Mouse (Mus musculus) limb, embryonic 14.5 days (tissue): Measurements from ENCODE around the gene Timm44. TPM values are rescaled to one million over a fixed set of nuclear protein-coding genes. Genes with fewer than 3 reads are reported as not detected.
"Not testable (repeated sequence)": the region's sequence is repeated elsewhere in the genome, so short reads cannot be mapped to it uniquely, and the experiment has no call there.

ENCODE experiments used
- ATAC-seq: fragments of 200-750 bp; cut with Nextera tagmentation; 2 replicates; pipeline ENCODE4 v1.8.0; 2017; ENCODE audit warnings: low read depth, moderate number of reproducible peaks, moderate TSS enrichment; ENCODE audit not compliant: low FRiP score
- DNase-seq: peaks from one replicate; pipeline ENCODE4 v3.0.0-alpha.2; 2015; ENCODE audit warnings: low spot score
- H3K27ac ChIP-seq: fragments of 300-500 bp; sonication (generic); replicated peaks from 2 replicates; pipeline ENCODE4 v1.5.1; 2014; ENCODE audit warnings: low read depth, mild to moderate bottlenecking, low read length, moderate library complexity, mixed read lengths
- H3K27me3 ChIP-seq: fragments of 300-500 bp; sonication (generic); 2 replicates; pipeline ENCODE4 v1.6.1; 2014; ENCODE audit warnings: low read length, mixed read lengths; ENCODE audit not compliant: control insufficient read depth, insufficient read depth
- H3K36me3 ChIP-seq: fragments of 300-500 bp; sonication (generic); 2 replicates; pipeline ENCODE4 v1.6.1; 2014; ENCODE audit warnings: mild to moderate bottlenecking, low read length, moderate library complexity, mixed read lengths; ENCODE audit not compliant: control insufficient read depth, insufficient read depth
- H3K4me1 ChIP-seq: fragments of 300-500 bp; sonication (generic); 2 replicates; pipeline ENCODE4 v1.6.1; 2014; ENCODE audit warnings: antibody characterized with exemption, low read length, mixed read lengths; ENCODE audit not compliant: control insufficient read depth, insufficient read depth
- H3K4me2 ChIP-seq: fragments of 300-500 bp; sonication (generic); replicated peaks from 2 replicates; pipeline ENCODE4 v1.6.1; 2014; ENCODE audit warnings: low read depth, mild to moderate bottlenecking, low read length, moderate library complexity; ENCODE audit not compliant: severe bottlenecking
- H3K4me3 ChIP-seq: fragments of 300-500 bp; sonication (generic); replicated peaks from 2 replicates; pipeline ENCODE4 v1.5.1; 2014; ENCODE audit warnings: low read length
- H3K9ac ChIP-seq: fragments of 300-500 bp; sonication (generic); 2 replicates; pipeline ENCODE4 v1.6.1; 2014; ENCODE audit warnings: mild to moderate bottlenecking, low read depth, low read length, moderate library complexity; ENCODE audit not compliant: severe bottlenecking
- H3K9me3 ChIP-seq: fragments of 300-500 bp; sonication (generic); 2 replicates; pipeline ENCODE4 v1.6.1; 2016; ENCODE audit warnings: low read length; ENCODE audit not compliant: control insufficient read depth
- POLR2A ChIP-seq: fragments of 200-500 bp; IDR thresholded peaks from 2 replicates; pipeline ENCODE4 v1.8.0; 2012; ENCODE audit warnings: inconsistent platforms, mild to moderate bottlenecking, moderate library complexity, borderline replicate concordance; ENCODE audit not compliant: insufficient read depth, insufficient read length; ENCODE audit errors: extremely low read depth
- WGBS: fragments of 180-500 bp; shearing (Covaris S2); extraction: QIAGEN DNeasy Blood & Tissue Kit; methylation state at CpG from one replicate; pipeline ENCODE4 v1.1.7; 2014; 5-methylcytosine and 5-hydroxymethylcytosine counted together
- polyA plus RNA-seq, 2 experiments: library from polyadenylated mRNA; depleted of rRNA in 1 of 2; stranded (reverse) in 1 of 2; unstranded in 1 of 2; fragments of >200 nt; fragmentation: Nextera tagmentation in 1 of 2; extraction: Ambion mirVana in 1 of 2; gene quantifications; 2 replicates each; pipeline versions ENCODE4 v1.2.1 to v1.2.3; 2012 to 2014

Gene Timm44
- polyA plus RNA-seq, 2 experiments = 69.1 to 100 TPM

DNA sequence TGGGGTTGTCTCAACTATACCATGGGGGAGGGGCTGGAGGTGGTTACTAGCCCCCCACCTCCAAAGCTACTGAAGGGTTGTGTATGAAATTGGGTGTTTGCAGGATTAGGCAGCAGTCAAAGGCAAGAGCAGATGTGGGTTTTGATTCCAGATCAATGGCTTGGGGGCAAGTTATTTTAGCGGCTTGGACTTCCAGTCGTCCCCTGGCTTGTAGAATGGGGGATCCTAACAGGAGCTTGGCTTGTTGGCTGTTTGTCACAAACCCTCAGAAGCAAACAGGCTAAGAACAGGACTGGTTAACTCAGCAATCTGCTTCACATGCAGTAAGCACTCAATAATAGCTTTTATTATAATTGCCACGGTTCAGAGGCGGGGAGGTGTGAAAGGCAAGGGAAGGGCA lies 18.4 kb downstream of the Timm44 start:
- Histone ChIP-seq H3K9me3 (no peaks in the 10 kb centered on the region), H3K4me3 (0 out of 2 replicates have a peak overlapping the region, but pooled peaks have one; percentile 84), H3K4me2 (no peak overlapping the region), H3K27ac (no peak overlapping the region), H3K9ac (peak overlapping the region; percentile 78; the same call in 1 of the 2 replicates), H3K27me3 (no peaks in the 10 kb centered on the region), H3K36me3 (peaks cover 52% of the 10 kb centered on the region), H3K4me1 (peaks cover 21% of the 10 kb centered on the region)
- no peak for TF ChIP-seq POLR2A
- no peak for DNase-seq
- no peak for ATAC-seq
- 67% methylated on average over 4 of the region's 4 CpGs for WGBS

DNA sequence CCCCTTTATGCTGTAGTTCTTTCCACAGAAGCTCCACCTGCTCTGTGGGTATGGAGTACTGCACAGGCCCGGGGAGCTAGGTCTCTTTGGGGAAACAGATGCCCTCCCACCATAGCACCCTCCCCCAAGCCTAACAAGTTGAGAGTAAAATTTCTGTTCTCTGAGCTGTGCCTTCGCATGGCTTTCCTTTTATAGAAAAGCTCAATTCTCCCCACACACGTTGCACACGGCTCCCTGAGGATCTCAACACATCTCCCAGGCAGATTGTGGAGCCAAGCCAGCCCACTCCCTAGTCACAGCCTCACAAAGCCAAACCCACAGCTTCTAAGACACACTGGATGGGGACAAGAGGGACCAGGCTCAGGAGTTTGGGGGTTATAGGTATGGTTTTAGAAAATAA lies 18.8 kb downstream of the Timm44 start:
- no peak for TF ChIP-seq POLR2A
- H3K27me3 ChIP-seq = no peaks in the 10 kb centered on the region
- H3K9ac ChIP-seq = no peak overlapping the region
- no peak overlapping the region for H3K4me3 ChIP-seq
- DNase-seq (no peak), ATAC-seq (no peak)
- H3K4me2 ChIP-seq = no peak overlapping the region
- WGBS = 52% methylated on average over 4 of the region's 4 CpGs
- no peaks in the 10 kb centered on the region for H3K9me3 ChIP-seq
- H3K36me3 ChIP-seq = peaks cover 48% of the 10 kb centered on the region
- peaks cover 21% of the 10 kb centered on the region for H3K4me1 ChIP-seq
- H3K27ac ChIP-seq = no peak overlapping the region

DNA sequence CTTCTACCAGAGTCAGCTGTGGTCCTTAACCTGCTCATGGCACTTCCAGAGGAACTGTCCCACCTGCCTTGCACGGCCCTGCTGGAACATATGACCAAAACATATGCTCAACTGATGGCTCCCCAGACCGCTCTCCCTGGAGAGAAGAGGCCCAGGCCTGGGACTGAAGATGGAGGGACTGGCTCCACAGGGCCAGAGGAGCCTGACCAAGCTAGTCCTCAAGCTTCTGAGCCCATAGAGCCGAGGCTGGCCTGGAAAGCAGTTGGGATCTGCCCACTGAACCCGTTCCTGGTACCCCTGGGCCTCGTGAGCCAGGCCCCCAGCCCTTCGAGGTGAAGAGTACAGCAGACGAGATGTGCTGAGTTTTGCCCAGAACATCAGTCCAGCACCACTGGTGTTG lies 20.2 kb downstream of the Timm44 start:
- H3K4me3 ChIP-seq, ATAC-seq, H3K9me3 ChIP-seq, DNase-seq, H3K9ac ChIP-seq, H3K4me2 ChIP-seq, H3K27ac ChIP-seq, H3K27me3 ChIP-seq: not testable (repeated sequence)
- peaks cover 25% of the 10 kb centered on the region for H3K4me1 ChIP-seq
- peaks cover 34% of the 10 kb centered on the region for H3K36me3 ChIP-seq
- 75% methylated on average over 7 of the region's 7 CpGs for WGBS

DNA sequence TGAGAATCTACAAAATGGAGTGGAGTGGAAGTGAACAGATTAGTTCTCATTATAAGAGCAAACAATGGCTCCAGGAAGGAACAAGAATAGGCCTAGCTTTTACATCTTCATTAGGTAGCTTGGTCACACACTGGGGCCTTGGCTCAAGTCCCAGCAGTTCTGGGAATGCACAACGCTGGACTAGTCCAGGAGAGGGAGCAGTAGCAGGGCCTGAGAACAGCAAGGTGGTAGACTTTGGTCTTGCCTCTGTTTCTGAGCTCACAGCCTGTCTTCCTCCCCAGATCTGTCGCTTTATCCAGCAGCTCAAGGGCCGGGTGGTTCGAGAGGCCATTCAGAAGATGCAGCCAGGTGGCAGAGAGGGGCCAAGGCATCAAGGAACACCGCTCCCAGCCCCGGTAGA lies 21.7 kb downstream of the Timm44 start:
- ATAC-seq = no peak
- 0 out of 2 replicates have a peak overlapping the region, but pooled peaks have one; percentile 19 for H3K27ac ChIP-seq
- no peaks in the 10 kb centered on the region for H3K9me3 ChIP-seq
- no peaks in the 10 kb centered on the region for H3K27me3 ChIP-seq
- peak overlapping the region; percentile 86 for H3K4me3 ChIP-seq
- TF ChIP-seq POLR2A = no peak
- H3K9ac ChIP-seq = peak overlapping the region; percentile 85
- H3K4me2 ChIP-seq = peak overlapping the region; percentile 76
- H3K36me3 ChIP-seq = peaks cover 28% of the 10 kb centered on the region
- peak; percentile 40 for DNase-seq
- WGBS = 74% methylated on average over 6 of the region's 6 CpGs
- peaks cover 26% of the 10 kb centered on the region for H3K4me1 ChIP-seq

DNA sequence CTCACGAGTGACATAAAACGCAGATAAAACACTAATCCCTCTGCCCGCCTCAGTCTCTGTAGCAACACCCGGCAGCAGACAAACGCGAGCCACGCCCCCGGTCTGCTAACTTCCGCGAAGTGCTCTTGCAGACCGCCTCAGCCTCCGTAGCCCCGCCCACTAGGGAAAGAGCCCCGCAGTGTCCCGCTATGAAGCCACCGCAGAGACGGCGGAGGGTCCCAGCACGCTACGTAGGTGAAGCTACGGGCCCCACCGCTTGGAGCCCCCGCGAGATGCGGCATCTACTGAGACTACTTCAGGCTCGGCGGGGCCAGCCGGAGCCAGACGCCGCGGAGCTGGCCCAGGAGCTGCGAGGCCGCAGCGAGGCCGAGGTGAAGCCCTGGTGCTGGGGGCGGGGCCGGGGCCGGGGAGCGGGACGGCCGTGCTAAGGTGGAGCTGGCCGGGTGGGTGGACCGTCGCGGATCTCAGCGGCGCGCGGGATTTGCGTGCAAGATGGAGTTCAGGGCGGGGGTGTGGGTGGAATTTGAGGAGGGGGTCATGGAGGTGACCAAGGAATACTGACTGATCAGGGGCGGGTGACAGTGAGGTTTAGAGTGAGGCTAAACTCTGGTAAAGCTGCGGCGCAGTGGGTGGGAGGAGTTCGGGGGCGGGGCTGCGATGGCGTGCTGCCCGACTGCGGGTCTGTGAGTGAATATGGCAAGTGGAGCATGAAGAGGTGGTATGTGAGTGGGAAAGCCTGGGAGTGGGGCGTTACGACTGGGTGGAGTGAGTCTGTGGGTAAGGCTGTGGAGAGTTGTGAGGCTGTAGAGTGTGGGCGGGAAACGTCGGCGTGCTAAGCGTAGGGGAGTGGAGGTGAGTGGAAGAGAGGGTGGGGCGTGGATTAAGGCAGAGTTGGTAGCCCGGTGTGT lies 22.5 kb downstream of the Timm44 start, which contains the start of gene Snapc2:
TSS of gene Snapc2 (plus strand) at position 147 of the 908 bp plus-strand sequence.
- H3K27me3 ChIP-seq = no peaks in the 10 kb centered on the region
- DNase-seq (peak; percentile 95), ATAC-seq (peak; percentile 92)
- 2% methylated on average over 68 of the region's 69 CpGs for WGBS
- H3K4me3 ChIP-seq = peak within 1 kb of the TSS; percentile 86
- TF ChIP-seq POLR2A = peak; percentile 57; the same call in 1 of the 2 replicates
- peaks cover 31% of the 10 kb centered on the region for H3K36me3 ChIP-seq
- peak within 1 kb of the TSS; percentile 76 for H3K4me2 ChIP-seq
- peak within 1 kb of the TSS; percentile 85 for H3K9ac ChIP-seq
- peak within 1 kb of the TSS; percentile 86 for H3K27ac ChIP-seq
- H3K4me1 ChIP-seq = peaks cover 32% of the 10 kb centered on the region
- no peaks in the 10 kb centered on the region for H3K9me3 ChIP-seq
